Mouse (Mus musculus): ENCODE measurements around the gene Ank.
A peak's percentile ranks its signal among the peaks of the same experiment; 100 is the strongest.

Ank gene

DNA sequence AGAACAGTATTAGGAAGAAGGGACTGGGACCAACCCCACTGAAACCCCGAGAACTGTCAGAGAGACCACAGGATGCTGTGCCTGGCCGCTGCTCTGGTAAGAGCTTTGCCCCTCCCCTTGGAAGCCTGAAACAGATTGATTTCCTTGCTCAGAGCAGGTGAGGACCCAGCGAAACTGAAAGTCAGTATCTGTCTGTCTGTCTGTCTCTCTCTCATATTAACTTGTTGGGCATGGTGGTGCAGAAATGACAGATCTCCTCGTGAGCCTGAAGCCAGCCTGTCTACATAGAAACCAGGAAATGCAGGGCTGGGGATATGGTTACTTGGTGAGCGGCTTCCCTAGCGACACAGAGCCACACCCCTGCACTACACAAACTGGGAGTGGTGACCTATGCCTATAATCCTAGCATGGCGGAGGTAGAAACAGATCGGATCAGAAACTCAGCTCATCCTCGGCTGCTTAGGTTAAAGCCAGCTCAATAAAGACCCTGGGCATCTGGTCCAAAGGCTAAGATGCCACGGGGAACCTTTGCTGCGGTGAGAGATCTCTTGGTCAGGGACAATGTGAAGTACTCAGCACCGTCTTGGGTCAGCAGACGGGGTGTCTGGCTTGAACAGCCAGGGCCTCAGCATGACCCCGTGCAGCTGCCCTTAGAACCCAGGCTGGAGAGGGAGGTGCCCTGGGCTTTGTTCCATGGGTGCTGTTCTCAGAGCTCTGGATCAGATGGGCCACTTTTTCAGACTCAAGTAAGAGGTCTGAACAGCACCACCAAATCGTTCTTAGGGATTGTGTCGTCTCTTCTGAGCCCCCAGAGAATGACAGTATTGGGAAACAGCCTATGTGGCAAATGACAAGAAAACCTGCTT, 111.7 kb downstream of the Ank start:
- DNase-seq: no peak

DNA sequence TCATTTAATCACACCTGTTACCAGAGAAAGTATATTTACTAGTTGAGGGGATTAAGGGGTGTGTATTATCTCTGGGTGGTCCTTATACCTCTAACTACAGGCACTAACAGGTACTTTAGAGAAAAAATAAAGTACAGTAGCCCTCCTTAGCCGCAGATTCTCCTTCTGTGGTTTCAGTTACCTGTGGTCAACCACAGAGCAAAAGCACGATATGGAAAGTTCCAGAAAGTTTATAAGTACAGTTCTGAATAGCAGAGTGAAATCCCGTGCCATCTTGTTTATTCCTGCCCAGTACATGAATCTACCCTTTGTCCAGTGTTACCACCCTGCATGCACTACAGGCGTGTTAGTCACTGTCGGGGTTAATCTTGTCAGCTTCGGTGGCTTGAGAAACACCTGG, 112.4 kb downstream of the Ank start:
- DNase-seq: no peak

DNA sequence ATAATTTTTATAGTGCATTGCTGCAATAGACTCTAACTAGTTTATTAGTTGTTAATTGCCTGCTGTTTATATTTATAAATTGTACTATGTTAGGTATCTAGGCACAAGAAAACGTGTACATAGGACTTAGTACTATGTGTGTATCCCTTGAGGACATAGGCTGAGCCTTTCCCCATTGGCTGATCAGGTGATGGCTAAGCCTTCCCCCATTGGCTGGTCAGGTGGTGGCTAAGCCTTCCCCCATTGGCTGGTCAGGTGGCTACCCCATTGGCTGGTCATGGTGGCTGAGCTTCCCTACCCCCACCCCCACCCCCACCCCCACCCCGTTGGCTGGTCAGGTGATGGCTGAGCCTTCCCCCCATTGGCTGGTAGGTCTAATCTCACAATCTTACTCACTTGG, 113.4 kb downstream of the Ank start:
- no peak for DNase-seq

DNA sequence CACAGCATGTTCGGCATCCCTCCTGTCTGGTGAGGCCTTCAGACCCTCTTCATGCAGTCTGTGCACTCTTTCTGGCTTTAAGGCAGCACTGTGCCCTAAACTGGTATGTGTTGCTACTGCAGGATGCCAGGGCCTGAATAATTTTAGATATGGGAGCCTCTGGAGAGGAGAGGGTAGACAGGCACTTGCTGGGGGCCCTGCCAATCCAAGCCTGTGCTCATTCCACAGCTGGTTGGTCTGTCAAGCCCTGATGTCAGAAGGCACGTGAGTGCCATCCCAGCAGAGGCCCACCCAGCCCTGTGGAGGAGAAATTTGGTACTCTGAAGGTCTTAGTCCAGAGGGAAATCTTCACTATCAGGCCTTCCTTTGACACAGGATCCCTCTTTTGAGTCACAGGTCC, 114.3 kb downstream of the Ank start:
- DNase-seq: no peak

DNA sequence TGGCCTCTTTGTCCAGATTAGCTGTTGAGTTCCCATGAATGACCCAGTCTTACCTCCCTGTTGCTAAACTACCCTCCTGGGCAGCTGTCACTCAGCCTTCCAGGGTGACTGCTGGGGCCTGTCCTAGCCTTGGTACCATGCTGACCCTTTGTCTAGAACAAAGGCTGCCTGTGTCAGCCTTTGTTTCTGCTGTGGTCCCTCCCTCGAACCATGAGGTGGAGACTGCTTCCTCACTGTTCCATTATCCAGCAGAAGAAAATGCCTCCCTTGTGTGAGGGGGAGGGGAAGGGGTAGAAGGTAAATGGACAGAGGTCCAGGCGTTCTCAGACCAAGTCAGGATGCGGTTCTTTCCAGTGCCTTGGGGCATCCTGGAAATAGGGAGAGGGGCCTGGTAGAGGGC, 115.2 kb downstream of the Ank start:
- DNase-seq: no peak

DNA sequence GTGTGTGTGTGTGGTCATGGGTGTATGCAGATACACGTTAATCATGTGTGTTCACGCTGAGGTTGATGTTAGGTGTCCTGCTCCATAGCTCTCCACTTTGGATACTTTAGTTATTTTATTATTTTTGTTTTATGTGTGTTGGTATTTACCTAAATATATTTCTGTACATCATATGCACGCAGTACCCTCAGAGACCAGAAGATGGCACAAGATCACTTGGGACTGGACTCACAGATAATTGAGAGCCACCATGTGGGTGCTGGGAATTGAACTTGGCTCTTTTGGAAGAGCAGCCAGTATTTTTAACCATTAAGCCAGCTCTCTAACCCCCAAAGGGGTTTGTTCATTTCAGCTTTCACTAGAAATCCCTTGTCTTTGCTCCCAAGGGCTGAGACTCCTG, 116.0 kb downstream of the Ank start:
- DNase-seq: no peak

DNA sequence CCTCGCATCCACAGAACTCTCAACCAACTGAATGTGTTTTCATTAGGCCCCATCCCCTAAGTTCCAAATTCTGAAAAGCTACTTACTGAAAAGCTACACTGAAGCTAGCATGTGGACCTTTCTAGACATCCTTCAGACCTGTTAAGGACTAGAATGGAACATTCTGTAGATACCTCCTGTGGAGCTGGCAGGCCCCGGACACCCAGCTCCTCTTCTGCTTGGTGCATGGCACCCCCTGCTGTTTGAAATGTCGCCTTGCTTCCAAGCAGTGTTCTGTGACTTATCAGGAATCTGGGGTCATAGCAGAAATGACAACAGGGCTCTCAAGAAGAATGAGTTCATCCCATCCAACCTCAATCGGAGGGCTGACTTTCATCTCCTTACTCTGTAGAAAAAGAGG, 116.6 kb downstream of the Ank start:
- no peak for DNase-seq

DNA sequence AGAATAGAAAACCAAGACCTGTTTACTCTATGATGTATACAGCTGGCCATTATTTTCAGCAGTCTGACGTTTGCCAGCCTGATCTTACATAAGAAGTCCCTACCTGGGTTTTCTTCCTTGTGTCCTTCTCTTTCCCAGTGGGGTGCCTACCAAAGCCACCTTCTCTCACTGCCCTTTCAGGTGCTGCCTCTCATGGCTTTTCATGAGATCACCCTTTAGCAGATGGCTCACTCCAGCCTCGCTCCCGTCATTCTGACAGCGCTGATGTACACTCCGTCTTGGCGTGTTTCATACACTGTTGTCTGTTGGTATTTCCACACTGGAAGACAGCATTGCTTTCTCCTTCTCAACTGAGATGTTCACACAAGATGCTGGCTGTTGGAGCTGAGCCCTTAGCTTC, 117.1 kb downstream of the Ank start:
- DNase-seq: no peak

DNA sequence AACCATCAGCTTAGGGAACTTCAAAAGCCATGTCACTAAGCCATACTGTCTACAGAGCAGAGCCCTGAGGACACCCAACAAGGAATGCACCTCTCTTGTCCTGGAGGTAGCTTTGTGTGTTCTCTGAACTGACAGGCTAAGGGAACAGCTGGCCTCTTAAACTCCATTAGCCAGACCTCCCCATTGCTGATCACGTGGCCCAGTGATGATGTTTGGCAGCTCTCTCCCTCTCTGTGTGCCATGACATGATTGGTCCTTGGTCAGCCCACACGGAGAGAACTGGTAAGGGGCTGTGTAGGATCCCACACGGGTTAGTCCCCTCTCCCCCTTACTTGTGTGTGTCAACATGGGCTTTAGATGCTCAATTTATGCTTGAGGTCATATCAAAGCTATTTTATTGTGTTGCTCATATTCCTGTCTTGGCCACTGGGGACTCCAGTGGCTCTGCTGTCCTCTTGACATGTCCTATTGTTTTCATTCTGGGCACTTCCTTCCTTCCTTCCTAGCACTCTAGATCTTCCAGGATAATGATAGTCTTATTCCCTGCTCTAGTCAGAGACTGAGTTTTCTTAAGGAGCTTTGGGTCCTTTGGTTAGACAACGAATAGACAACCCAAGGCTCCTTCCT, 119.1 kb downstream of the Ank start:
- no peak for DNase-seq

DNA sequence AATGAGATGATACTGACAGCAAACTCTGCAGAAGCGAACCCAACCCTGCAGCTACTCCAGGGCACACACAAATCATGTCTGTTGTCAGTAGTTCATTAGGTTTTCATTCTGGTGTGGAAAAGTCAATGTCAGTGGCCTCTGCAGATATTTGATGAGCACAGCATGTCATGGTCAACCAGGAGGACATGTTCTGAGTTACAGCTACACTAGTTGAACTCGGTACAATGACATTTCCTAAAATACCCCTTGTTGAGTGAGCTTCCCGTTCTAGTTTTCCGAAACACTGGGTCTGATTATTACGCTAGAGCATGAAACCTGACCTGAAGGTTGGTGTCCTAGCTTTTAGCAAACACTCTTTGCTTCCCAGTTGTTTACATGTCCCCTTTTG, 119.6 kb downstream of the Ank start:
- DNase-seq: no peak

DNA sequence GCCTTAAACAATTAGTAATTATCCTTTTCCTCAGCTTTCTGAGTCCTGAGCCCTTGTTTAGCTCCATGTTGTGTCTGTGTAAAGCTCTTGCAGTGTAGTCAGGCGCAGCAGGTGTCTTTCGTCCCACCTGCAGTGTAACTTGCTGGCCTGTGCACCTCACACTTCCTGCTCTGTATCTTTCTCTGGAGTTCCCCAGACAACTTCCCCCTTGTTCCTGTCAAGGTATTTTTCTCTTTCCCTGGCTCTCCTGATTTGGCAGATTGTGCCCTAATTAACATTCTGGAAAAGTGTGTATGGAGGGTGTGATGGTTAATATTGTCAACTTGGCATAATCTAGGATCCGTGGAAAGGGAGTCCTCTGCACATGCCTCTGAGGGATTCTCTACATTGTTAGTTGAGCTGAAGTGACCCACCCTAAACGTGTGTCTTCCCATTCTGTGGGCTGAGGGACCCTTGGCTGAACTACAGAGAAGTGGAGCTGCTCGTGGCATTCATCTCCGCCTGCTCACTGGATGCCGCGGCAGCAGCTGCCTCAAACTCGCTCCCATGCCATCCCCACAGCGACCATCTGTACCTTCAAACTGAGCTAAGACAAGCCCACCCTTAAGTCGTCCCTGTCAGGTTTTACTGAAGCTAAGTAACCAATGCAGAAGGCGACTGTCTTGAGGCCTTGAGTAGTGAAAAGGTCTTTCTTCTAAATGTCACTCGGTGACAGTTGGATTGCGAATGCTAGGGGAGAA, 121.8 kb downstream of the Ank start:
- DNase-seq: no peak

DNA sequence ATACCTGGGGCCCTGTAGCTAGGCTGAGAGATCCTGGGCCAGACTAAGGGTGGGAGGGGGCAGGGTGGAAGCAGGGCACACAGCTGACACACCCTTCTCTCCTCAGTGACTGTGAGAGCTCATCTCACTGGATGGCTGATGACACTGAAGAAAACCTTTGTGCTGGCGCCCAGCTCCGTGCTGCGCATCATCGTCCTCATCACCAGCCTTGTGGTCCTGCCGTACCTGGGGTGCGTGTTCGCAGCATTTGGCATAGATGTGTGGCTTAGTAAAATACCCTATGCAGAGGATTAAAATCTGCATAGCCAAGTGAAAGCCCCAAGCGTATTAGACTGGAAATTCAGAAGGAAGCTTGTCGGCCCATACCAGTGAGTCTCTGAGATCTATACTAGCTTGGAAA, 124.3 kb downstream of the Ank start:
- DNase-seq: no peak

DNA sequence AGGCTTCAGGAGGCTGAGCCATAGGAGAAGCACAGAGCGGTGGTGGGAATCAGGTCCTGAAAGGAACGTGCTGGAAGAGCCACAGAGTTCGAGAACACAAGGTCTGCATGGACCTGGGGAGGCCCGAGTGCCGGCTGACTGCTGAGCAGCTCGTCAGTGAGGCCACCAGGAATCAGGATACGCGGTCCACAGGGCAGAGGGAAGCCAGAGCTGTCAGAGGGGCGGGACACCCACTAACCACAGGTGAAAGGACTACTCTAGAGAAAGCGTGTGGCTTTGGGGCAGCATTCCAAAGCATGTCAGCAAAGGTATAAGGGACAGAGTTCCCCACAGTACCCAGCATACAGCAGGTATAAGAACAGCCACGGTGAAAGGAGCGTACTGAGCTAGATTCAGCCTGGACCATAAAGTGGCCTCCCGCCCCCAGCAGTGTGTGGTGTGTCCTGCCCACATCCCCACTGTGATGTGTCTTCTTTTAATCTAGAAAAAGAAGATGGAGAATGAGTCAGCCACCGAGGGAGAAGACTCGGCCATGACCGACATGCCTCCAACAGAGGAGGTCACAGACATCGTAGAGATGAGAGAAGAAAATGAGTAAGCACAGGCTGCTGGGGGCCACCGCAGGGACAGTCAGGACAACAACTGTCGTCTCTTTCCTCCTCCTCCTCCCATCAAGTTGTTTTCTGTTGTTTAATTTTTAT, 126.3 kb downstream of the Ank start:
- DNase-seq: no peak

DNA sequence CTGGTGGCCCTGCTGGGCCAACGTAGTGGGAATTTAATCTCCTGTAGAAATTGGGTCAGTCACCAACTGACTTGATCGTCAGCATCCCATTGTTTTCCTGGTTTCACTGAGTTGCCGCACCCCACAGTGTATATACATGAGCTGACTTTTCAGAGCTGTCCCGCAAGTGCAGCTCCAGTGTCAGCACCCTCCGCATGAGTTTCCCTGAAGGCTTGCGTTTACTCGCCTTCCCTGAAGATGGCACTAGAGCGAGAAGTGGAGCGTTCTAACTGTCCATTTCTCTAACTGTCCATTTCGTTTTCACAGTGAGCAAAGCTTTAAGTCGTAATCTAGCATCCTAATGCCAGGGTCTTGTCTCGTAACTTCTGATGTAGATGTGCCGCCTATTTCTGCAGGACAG, 127.2 kb downstream of the Ank start:
- peak; percentile 49 for DNase-seq

DNA sequence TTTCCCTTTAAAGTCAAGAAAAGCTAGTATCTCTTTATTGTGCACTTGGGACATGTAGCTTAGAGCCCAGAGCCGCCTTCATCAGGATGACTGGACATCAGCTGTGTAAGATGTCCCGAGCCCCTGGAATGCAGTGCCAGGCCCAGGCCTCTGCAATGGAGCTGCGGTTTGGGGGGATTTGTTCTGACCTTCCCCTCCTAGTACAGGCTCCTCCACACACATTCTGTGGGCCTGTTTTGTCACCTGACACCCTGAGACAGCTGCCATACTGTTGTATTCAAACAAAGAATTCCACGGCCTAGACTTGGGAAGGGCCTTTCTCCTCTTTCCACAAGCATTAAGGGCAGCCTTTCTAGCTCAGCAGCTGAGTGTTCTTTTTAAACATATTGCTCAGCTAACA, 128.5 kb downstream of the Ank start:
- no peak for DNase-seq

DNA sequence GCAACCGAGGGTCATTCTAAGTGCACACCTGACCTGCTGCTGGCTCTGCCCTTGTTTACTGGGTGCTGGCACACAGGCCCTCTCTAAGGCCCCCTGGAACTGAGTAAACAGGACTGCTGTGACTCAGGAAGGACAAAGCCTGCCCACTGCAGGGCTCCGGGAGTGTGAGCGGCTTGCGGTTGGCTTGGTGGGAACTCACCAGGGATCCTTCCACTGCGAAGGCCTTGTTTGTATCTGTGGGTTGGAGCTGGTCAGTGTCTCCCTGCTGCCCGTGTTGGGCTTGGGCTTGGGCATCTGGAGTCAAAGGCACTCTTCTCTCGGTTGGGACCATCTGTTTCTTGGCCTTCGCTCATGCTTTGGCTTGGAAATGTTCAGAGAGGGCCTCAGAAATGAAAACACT, 129.1 kb downstream of the Ank start:
- DNase-seq: no peak

DNA sequence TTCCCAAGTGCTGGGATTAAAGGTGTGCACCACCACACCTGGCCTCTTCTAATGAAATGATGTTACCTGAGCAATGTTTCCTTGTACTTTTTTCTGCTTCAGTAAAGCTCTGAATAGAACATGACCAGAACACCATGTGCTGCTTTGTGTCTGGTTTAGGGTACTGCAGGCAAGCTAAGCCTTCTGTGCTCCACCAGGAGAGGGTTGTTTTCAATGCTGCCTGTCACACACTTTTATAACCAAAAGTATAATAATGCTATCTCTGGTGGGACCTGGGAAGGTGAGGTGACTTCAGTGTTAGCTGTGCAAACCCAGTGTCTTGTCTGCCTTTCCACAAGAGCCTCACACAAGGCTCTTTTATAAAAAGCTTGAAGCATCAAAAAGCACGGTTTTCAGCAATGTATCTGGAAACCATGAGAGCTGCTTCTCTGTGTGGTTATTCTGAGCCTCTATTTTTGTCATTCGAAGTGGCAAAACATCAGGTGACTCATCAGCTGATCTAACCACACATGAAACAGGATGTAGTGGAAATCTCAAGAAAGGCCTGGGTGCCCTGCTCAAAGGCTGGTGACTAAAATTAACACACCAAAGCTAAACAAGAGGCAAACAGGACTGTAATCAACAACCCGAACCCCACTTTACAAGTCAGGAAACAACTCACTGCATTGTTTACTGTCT, 130.1 kb downstream of the Ank start:
- DNase-seq: no peak

DNA sequence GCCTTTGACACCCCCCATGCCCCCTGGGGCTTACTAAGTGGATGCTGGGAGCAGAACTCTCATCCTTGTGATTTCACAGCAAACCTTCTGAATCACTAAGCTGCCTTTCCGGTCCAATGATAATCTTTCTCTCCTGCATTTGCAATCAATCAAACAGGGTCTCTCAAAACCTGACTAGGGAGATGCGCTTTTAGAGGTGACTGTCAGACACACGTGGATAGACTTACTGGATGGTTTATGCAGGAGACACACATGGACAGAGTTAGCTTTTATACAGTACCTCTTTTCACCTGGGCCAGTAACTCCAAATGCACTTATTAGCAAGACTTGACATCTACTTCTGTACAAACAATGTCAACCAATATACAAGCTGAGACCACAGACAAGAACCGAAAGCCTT, 131.0 kb downstream of the Ank start:
- DNase-seq: no peak

DNA sequence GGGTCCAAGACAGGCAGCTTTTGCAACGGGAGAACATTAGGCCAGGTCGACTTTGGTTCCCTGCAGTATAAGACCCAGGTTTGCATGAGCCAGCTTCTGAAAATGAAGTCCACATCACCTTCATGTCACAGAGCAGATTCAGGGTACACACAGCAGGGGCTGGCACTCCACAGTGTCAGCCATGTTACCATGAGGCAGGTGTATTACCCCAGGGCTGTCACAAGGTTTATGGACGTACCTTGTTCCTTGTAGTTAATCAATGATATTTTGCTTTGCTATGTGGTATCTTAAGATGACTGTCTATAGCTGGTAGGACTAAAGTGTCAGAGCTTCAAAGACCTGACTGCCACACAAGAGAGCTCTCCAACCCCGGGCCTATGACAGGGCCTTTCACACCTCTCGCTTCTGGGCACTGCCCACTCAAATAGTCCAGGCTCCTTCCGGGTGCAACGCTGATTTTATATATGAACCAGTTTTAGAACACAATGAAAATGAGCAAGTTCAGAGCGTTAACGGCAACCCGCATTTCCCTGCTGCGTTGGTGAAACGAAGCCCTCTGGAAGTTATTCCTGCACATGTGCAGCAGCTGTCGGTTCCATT, 132.4 kb downstream of the Ank start:
- DNase-seq: no peak

DNA sequence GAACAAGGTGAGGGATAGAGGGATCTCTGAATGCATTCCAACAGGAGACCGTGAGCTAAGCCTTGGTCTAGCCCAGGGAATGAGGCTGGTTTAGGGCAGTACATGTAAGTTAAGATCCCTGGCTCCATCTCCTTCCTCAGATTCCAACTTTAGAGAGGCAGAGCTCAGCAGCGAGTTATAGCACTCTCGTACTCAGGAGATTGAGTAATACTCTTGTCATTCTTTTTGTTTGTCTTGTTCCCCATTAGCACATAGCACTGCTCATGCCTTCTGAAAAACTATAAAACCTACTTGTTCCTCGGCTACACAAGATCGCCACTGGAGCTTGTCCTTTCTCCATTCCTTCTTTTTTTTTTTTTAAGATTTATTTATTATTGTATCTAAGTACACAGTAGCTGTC, 134.0 kb downstream of the Ank start:
- DNase-seq: no peak

DNA sequence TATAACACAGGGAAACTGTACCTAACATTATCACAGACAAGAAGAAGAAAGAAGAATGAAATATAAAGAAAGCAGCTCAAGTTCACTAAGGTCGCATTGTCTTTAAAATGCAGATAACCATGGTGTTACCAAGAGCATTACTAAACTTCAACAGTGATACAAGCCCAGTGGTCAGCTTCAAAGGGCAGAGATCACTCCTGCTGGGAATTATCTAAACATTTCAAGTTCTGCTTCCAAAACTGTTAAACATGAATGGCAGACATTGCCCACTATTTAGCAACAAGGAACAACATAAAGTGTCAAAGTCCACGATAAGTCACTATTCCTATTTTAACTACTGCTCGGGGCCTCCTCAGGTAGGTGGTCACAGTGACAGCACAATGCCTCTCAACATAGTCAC, 138.1 kb downstream of the Ank start:
- no peak for DNase-seq

DNA sequence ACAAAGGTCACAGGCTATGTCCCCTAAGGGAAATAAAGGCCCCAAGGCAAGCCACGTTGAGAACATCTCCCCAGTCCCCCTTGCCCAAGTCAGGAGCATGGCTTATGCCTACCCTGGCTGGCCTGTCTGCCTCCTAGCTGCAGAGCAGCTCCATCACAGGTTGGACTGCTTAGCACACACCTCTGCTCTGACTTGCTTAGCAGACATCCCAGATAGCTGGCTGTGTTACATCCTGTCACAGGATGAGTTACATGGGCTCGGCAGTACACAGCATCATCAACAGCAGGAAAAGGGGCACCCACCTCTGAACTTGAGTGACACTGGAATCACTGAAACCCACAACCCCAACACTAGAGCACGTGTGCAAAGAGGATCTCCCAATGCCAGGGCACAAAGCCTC, 138.8 kb downstream of the Ank start:
- DNase-seq: no peak

DNA sequence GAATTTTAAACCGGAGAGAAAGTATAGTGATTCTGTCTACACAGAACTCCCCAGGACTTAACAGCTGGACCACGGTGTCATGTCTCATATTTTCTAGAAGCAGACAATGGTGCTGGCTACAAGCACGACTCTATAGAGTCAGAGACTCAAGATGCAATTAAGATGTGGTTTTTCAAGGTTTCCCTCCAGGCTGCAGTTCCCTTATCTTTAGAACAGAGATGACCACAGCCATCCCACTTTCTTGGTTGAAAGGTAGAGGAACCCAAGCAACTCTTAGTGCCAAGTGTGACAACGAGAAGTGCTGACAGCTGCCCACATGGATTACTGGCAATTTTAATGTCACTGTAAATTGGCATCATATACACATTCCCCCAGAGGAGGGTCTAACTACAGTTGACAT, 143.1 kb downstream of the Ank start:
- no peak for DNase-seq
